Mouse (Mus musculus) monocyte, adult 5-6 weeks (primary cell): ENCODE data around the gene Cd5. TPM values are rescaled to one million over a fixed set of nuclear protein-coding genes. Genes with fewer than 3 reads are reported as not detected.

ENCODE experiments used
- ATAC-seq: fragments of 153-309, 156-312 bp; replicated peaks from 2 replicates; pipeline ENCODE4 v1.8.0; 2017; ENCODE audit warnings: mild to moderate bottlenecking; ENCODE audit not compliant: low TSS enrichment, insufficient number of reproducible peaks, severe bottlenecking, poor library complexity, low FRiP score
- total RNA-seq: library from RNA; stranded (forward); fragments of 200-1000, 200-491, 200-594 nt; gene quantifications from 3 replicates; pipeline ENCODE4 v1.2.3, GENCODE M21; 2017

Cd5 gene
- total RNA-seq, 1 experiment from 2014 or later = 1.0 TPM

DNA sequence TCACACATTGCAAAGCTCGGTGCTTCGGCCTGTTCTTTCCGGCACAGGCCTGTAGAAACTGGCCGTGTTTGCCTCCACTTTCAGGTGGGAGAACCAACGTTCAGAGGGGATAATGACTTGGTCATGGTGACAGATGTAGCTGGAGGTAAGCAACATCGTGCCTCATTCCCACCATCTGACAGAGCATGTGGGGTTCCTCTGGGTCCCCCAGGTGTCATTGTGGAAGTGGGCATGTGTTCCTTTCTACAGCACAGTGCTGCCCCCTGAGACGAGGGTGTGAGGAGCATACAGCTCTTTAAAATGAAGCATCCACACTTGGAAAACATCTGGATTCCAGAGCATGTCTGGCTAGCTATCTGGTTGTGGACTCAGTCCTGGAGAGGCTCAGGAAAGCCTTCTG is 4.2 kb downstream of the Cd5 start:
- no peak for ATAC-seq

DNA sequence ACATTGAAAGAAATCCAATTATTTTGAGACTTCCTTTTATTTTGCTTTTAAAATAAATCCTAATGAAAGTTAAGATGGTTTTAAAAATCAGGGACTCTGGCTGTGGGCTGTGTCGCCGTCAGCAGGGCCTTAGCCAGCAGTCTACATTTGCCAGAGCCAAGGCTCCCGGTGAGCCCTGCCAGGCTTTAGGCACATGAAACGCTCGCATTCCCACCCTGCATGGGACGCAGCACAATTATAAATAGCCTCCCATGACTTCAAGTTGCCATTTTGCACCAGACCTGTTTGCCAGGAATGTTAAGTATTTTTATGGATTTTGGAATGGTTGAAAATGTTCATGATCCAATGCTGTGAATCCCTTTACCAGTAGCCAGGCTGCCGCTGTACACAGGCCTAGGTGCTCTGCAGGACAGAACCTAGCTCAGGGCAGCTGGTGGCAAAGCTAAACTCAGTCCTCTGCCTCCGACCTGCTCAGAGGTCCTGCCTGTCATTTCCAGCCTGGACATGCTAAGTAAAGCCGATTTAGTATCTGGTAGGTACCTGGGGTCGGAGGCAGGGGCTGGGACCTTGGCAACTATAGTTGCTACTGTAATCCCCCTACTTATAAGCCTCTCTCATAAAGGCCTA is 5.2 kb downstream of the Cd5 start:
- ATAC-seq = no peak

DNA sequence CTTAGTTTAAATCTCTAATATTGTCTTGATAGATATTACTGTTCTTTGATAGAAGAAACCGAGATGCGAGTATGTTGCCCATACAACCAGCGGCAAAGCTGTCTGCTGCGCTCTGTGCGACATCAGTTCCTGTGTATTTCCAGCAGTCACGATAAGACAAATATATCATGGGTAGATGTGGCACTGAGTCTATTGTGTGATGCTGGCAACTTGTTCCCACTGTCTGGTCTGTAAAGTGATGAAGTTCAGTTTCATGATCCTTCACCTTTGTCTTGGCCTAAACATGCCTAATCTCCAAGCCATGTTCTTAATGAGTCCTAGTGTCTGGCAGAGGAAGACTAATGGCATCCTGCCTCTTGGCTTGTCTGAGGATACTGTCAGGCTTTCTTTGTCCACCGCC is 6.1 kb downstream of the Cd5 start:
- no peak for ATAC-seq

DNA sequence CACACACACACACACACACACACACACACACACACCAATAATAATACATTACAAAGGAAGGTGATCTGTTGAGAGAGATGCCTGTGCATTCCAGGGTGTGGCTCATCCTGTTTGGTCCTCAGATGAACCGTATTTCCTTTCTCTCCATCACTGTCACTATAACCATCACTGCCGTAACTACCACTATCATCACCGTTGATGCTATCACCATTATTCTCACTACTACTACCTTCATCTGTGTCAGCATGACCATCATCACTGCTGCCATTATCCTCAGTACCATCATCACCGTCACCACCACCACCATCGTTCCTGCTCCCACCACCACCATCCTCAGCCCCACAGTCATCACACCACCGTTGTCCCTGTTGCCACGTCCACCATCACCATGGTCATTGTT is 6.8 kb downstream of the Cd5 start:
- ATAC-seq = no peak

DNA sequence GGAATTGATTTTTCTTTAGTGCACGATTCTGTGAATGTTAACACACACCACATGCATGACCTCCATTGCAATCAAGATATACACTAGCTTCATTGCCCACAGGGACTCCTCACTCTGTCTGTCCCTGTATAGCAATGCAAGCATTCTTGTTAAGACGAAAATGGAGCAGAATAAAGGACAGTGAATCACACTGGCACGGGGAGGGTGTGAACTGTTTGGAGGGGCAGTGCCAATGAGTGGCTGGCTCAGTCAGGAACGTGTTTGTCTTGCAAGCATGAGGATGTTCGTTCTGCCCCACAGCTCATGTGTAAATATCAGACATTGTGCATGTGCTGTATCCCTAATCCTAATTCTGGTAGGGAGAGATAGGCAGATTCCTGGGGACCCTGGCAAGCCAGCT is 8.3 kb downstream of the Cd5 start:
- no peak for ATAC-seq

DNA sequence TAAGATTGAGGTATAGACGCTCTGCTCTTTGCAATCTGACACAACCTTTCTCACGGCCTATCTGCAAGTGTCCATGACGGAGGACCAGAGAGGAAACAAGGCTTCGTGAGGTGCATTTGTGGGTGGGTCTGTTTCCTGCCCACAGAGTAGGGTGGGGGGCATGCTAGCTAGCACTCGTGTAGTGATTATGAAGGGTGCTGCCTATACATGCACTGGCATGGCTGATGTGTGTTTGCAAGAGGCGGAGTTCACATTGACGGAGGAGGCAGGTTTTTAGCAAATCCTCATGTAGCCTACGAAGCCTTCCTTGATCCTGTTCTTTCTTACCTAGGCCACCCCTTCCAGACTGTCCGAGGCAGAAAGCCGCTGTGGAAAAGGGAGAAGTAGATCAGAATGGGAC is 8.9 kb downstream of the Cd5 start:
- ATAC-seq = no peak

DNA sequence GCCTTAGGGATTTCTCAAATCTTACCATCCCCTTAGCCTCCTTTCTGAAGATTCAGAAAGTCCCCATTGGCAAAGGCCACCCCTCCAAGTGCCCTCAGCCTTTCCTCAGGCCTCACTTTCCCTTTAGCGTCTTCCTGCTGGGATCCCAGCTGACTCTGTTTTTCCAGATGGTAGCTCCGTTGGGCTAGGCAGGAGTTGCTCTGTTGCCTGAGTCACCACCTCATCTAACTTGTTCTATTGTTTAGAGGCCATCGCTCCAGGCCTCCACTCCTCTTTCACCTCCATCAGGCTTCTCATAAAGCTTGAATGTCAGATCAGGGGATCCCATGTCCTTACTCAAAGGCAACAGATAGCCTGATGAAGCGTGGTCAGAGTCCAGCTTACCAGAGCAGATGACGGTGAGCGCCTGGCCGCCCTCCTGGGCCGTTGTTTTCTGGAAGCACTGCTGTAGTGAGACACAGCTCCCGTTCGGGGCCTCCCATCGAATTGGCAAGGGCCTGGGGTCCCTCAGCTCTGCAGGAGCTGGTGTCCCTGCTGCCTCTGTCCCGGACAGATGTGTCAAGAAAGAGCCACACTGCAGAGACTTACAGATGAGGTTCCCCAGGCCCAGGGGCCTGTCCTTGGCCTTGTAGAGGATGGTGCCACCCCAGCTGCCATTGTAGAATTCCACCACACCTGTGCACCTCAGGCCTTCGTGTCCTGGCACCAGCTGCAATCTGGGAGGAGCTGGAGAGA is 14.0 kb downstream of the Cd5 start:
- no peak for ATAC-seq

DNA sequence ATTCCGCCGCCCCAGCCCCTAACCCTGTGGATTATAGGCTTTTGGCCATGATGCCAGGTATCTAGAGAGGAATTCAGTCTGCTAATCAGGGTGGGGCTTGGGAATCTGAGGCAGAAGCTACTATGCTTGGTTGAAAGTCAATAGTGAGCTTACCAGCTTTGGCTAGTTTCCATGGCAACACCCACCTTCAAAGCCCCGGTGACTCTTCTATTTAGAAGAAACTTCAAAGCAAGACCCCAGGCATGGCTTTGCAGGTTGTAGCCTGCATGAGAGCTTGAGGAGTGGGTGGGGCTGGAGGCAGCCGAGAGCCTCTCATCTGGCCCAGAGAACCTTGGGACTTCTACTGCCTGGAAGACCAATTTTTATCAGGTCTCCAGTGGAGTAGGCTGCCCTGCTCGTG is 15.2 kb downstream of the Cd5 start:
- ATAC-seq = no peak

DNA sequence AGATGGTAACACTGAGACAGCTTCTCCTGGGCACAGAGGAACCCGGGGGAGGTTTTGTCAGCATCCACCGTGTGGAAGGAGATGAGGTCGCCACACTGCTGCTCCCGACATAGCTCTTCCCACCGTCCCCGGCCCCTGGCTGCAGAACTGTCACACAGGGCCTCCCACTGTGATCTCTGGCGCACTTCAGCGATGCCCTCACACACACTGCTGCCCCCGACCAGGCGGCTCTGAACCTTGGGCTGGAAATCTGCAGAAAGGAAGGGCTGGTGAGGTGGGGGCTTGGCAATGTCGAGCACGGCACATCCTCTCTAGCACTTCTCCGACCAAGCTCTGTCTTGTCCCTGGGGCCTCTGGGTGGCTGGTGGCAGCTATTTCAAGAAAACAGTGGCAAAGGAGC is 15.7 kb downstream of the Cd5 start:
- no peak for ATAC-seq

DNA sequence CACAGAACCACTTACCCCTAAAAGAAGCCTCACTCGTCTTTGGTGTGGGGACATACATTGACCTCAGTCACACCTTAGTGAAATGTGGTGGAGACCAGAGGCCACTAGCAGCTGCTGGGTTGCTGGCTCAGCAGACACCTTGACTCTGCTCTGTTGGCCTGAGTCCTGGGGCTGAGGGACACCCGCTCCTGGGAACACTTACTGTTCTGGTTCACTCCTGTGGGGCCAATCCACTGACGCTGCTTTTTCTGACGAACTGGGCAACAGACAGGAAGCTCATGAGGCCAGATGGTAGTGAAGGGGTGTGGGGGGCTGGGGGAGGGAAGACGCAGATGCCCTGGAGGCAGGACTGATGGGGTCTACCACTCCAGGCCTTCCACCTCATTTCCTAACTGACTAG is 17.7 kb downstream of the Cd5 start:
- no peak for ATAC-seq

DNA sequence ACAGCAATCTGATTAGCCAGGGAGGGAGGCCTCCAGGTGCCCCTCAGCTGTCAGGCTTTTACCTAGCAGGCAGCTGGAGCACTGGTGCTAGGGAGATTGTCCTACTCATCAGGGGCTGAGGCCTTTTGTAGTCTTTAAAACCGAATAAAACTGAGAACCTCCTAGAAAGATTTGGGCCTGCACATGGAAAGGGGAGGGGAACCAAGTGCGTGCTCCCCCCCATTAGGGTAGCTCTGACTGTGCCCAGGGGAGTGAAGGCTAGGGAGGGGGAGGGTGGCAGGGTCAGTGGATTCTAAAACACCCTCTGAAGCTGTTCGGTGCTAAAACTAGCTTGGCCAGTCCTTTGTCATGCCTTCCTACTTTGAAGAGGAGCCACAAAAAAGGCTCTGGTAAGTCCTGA is 18.3 kb downstream of the Cd5 start:
- no peak for ATAC-seq

DNA sequence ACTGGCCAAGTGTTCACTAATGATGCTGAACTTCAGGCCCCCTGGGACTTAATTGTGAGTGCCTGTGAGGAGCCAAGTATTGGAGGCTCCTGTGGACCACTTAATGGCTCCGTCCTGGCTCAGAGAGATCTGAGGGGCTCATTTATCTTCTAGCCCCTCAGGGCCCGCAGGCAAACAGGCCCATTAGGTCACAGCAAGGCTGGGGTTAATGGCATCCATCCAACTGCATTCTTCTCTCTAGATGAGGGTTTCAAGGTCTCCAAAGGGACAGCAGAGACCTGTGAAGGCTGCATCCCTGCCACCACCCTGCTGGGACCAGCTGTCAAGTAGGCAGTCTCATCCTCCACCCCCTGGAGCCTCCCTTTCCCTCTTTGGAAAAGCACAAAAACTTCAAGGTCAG is 19.1 kb downstream of the Cd5 start:
- no peak for ATAC-seq

DNA sequence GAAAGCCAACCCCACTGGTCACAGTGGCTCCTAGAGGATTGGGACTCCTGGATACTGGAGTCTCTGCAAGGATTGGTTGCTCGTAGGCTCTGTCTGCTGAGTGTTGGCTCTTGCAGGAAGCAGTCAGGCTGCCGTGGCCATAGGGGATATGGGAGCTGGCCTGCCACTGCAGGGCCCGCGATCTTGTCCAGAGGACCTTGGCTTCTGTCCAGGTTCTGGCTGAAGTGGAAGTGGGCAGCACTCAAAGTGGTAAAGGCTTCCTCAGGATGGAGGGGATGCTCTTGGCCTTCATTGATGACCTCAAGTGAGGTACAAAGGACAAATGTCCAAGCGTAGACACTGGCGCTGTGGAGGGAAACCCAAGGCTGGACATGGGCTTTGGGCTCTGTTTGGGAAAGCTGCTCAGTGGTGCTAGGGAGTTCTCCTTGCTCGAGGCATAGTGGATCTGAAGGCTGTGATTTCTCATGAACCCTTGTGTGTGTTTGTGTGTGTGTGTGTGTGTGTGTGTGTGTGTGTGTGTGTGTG is 20.5 kb downstream of the Cd5 start:
- no peak for ATAC-seq

DNA sequence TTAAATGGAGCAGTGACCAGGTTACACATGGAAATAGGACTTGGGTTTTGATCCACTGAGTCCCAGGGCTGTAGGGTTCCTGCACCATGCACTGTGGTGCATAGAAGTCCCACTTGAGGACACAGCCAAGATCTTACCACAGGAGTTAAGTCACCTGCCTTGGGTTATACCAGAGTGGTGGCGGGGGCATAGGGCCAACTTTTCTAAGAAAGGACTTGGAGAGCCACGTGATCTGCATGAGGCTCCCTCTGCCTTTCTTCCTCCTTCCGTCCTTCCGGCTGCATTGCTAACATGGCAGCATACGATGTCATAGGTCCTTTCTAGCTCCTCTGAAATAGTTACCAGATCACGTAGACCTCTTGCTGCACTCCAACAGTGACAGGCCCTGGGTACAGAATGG is 23.3 kb downstream of the Cd5 start:
- no peak for ATAC-seq

DNA sequence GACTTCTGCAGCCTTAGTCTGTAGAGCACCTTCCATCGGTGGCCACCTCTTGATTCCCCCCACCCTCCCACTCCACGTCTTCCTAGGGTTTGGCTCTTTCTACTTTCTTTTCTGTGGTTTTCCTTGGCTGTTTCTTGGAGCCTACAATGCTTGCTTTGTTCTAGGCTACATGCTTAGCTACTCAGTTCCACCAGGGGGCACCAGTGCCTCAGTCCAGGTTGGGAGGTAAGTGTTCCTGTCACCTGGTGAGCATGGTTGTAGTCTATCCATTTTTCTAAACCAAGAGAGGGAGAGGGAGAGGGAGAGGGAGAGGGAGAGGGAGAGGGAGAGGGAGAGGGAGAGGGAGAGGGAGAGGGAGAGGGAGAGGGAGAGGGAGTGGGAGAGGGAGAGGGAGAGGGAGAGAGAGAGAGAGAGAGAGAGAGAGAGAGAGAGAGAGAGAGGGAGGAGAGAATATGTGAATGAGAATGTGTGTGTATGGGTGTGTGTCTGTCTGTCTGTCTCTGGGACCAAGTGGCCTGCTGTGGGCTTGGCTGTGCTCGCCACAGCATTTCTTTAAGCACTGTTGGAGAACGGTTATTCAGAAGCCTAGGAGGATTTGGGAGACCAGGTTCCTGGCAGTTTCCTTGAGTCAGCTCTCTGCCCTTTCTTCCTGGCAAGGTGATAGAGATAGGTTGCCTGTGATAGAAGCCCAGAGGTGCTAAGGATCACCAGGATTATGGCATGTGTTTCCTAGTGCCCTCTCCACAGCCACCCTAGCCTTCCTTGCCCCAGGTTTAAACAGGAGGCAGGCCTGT is 23.9 kb downstream of the Cd5 start:
- ATAC-seq = no peak

DNA sequence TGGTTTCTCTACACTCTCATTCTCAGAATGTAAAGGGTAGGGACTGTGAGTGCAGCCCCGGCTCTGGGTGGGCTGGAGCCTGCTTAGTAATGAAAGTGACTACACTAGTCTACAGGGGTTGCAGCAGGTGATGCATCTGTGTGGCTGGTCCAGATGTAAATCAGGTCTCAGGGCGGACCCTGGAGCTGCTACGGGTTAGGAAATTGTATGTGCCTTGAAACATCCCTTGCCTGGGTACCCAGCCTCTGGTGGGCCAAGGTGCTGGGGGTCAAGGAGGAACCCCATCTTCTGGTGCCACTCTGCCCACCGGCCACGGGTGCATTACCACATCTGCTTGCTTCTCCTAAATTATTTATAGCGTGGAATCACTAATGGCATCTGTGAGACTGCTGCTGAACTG is 24.6 kb downstream of the Cd5 start:
- ATAC-seq = no peak

DNA sequence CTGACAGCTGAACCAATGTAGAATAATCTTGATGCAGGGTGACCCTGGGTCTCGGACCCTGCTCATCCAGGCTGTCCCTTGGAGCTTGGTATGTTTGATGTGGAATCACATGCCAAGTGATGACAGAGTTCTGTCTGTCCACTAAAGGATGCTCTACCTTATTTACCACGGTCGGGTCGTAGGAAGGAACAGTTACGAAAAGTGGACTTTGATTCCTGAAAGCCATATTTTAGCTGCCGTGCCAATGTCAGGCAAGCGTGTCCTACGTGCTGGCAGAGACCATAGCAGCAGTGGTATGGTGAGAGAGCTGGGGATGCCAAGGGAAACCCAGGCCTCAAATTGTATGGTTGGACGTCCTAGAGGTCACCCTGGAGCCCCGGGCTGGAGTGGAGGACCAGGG is 25.3 kb downstream of the Cd5 start:
- no peak for ATAC-seq

DNA sequence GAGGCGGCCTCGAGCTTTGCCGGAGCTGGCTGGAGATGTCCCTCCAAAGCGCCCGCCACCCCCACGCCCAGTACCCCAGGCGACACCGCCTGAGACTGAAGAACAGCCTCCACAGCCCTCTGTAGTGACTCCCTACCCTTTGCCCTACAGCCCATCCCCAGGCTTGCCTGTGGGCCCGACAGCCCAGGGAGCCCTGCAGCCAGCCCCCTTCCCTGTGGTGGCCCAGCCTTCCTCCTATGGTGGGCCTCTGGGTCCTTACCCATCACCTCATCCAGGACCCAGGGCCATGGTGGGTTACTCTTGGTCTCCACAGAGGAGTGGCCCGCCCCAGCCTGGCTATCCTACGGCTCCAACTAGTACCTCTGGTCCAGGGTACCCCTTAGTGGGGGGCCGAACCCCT is 26.2 kb downstream of the Cd5 start:
- no peak for ATAC-seq

DNA sequence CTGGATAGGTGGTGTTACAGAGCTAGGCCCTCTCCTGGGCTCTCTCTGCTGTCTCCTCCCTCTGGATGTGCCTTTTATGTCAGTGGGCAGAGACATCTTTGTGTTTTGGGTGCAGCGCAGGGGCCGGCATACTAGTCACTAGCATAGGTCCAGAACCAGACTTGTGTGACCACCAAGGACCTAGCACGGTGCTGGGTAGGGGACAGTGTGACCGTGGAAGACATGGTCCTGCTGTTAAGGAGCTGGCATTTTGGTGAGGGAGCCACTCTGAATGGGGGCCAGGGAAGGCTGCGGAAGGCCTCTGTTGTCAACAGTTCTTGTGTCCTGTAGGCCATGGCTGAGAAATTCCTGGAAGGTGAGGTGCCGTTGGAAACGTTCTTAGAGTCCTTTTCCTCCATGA is 26.6 kb downstream of the Cd5 start:
- ATAC-seq = no peak

DNA sequence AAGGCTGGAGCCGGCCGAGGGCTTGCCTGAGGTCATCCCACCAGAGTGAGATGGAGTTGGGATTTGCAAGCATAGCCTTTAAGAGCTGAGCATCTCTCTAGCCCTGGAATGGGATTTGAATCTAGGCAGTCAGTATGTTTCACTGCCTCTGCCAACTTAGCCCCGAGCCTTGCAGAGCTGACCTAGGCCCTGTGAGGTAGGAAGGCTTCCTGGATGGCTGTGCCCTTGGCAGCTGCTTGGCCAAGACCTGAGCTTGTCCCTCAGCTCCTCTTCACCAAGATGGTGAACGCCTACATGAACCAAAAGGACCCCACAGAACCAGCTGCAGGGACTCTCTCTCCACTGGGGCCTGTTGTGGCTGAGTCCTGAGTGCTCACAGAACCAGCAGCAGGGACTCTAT is 28.1 kb downstream of the Cd5 start:
- ATAC-seq = no peak
